Mouse (Mus musculus): ENCODE results near the gene Hspbap1.

GRCm38 (mm10) chr16:35739548-35739947 is 30.6 kb upstream of the Hspbap1 start:
- TF ChIP-seq CTCF (IDR thresholded peaks at IDR 0.05; ENCODE audit: control insufficient read depth, insufficient read depth, insufficient replicate concordance, low read depth, low read length) (no peak), POLR2A (IDR thresholded peaks at IDR 0.05; ENCODE audit: control insufficient read depth, low read depth, low read length) (no peak)
